Mouse (Mus musculus): ENCODE measurements at regions not wholly inside any gene's neighbourhood (a gene's known extent, or its start where the extent isn't known, plus 50 kb on each side); places are given as distances from the start of the nearest gene placed in this dataset.

DNA sequence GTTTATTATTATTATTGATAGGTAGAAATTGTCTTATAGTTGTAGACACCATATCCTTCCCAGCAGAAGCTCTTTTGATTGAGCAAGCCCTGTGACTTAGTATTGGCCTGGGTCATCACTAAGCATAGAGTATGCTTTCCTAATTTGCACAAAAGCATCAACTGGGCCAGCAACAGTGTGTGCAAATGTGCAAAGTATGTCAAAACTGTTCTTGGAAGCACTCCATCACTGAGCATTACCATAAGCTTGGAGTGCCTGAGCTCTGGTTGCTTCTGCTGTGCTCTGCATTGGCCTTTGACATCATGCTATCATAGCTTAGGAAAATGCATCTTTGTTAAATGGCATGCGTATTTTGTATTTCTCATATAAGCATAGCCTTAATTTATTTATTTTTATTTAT is 220.7 kb upstream of the Pou3f3 start:
- DNase-seq, result no peak

DNA sequence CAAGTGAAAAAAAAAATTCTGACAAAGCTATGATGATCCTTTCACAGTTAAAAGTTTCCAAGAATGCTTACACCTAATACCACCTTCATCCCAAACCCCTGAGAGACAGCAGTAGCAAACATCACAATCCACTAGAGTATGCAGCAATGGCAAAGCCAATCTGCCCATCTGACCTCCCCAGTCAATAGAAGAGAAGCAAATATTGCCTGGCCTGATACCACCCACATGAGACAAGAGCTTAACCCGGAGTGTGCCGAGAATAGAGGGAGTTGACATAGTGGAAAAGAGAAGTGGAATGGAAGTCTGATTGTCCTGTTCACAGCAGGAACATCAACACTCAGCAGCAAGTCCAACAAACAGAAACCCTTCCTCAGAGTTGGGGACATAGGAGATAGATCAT is 219.9 kb upstream of the Pou3f3 start:
- DNase-seq, result no peak

GRCm38 (mm10) chr1:42480348-42480920 is 215.1 kb upstream of the Pou3f3 start:
- DNase-seq, result no peak

DNA sequence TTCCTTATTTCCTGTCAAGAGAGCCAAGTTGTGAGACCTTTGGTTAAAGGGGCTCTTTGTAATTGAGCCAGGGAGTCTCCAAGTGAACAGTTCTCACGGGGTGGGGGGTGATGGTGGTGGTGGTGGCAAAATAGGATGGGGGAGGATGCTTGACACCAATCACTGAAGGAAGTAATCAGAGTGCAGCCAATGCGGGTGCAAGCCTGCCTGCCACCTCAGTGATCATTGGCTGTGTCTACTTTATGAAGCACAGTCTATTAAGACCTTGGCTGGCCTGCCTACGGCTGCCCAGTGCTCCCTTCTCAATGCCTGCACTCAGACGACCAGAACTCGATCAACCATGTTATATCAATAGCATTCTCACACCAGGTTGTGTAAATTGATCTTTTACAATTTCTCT is 206.0 kb upstream of the Pou3f3 start:
- DNase-seq, result no peak

GRCm38 (mm10) chr1:42490856-42491643 is 204.5 kb upstream of the Pou3f3 start:
- no peak for DNase-seq

- DNase-seq, result no peak
Observed at GRCm38 (mm10) chr1:42491644-42492277, 203.8 kb upstream of the Pou3f3 start.

DNA sequence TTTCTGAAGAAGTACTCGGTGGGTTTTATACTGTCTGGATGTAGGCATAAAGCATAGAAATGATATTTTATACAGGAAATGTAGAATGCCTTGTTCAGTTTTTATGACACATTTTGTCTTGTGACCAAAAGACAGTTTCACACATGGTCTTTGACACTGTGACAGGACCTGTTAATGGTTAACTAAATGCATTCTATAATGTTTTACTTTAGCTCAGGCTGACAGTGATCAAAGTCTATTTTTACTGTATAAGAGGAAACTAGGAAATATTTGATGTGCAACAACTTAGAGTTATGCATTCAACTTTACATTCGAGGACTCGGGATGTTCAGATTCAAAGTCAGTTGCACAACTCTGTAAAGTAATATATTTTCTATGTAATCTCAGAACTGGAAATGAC is 199.5 kb upstream of the Pou3f3 start:
- DNase-seq, result no peak

DNA sequence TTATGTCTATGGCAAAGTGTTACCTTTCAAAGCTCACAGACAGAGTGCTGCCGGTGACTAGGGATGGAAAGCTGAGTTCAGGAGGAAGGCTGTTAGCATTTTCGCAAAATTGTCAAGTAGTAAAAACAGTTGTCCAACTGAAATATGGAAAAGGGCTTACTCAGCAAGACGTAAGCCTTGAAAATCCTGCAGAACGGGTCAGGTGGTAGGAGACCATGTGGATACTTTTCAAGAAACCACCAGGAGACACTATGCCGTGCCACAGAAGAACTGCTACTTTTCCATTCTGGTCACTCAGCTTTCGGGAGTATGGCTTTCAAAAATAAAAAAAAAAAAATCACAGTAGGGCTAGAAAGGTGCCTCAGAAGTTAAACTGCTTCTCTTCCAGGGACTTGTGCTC is 199.1 kb upstream of the Pou3f3 start:
- DNase-seq, result no peak

DNA sequence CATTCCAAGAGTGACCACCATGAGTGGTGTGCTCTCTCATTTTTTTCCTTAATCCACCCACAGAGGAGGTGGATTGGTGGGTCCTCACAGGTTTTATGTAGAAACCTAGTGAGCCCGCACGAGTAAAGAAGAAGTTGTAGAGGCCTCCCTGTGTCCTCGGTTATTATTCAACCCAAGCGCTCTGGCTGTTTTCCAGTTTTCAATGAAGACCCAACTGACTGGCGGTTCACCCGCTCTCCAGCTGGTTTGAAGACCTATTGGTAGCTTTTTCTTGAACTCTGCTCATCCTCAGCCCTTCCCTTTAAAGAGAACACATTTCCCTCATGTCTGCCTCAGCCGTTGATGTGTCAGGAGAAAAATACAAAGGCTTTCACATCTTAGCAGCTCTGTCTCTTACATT is 196.7 kb upstream of the Pou3f3 start:
- no peak for DNase-seq

GRCm38 (mm10) chr1:42504491-42504890 is 191.1 kb upstream of the Pou3f3 start:
- no peak for DNase-seq

DNA sequence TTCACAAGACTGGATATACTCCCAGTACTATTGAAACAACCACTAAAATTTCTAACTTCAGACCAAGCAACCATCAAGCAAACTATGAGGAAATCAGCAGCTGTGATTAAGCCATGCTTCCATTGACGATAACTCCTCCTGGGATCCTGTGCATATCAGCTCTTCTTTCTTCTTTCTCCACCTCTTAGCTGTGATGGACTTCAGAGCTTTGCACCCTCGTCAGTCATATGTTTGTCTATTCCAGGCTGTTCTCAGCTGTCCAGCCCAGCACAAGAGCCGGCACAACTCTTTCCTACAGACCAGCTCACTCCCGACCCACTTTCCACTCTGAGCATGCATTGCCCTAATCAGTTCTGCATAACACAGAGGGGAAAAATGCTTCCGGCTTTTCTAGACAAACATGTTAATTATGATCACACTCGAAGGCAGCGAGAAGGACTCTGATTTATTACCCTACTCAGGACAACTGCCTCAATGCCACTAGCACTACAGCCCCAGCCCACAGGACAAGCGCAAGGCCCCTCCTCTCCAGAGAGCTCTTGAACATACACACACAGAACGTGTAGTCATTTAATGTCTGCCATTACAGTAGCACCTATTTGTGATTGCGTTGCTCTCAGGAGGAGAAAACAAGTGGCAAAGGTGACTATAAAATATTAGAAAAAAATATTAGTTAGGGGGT is 190.4 kb upstream of the Pou3f3 start:
- DNase-seq, result no peak

DNA sequence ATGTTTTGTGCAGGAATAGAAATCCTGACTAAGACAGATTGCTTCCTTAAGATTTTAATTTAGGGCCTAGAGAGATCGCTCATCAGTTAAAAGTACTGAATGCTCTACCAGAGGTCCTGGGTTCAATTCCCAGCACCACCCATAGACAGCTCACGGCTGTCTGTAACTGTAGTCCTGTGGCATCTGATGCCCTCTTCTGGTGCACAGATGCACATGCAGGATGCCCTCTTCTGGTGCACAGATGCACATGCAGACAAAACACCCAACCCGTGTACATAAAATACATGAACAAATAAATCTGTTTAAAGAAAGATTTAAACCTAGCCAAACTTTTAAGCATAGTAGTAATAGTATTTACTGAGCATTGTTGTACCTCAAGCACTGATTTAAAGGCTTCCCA is 181.2 kb upstream of the Pou3f3 start:
- DNase-seq, result no peak

- no peak for DNase-seq
Observed at GRCm38 (mm10) chr1:42524401-42524800, 171.2 kb upstream of the Pou3f3 start.

DNA sequence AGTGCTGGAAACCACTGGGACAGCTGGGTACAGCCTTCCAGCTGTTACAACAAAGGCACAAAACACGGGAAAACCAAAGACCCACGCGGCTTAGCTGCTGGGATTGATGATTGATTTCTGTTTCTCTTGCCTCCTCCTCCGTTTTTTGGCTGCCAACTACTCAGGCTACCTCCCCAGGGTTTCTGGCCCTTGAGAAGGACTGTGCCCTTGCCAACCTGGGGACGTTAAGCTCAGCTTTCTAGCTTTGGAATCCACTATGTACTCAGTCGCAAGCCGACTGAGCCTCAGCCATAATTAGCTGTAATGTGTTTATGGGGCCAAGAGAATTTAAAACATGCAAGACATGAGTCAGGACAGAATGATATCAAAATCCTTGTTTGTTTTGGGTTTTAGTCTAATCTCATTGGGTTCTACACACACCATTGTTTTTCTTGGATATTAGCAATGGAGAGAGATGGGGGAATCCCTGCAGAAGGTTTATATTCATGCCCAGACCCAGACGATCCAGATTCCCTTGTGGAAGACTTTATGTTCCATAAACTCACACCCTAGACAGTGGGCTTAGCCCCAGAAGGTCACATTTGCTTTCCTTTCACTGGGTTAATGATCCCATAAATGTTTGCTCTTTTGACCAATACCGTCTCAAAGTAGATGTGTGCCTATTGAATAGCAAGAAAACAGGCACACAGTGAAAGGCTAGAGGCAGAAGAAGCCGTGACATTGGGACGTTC is 167.7 kb upstream of the Pou3f3 start:
- no peak for DNase-seq

DNA sequence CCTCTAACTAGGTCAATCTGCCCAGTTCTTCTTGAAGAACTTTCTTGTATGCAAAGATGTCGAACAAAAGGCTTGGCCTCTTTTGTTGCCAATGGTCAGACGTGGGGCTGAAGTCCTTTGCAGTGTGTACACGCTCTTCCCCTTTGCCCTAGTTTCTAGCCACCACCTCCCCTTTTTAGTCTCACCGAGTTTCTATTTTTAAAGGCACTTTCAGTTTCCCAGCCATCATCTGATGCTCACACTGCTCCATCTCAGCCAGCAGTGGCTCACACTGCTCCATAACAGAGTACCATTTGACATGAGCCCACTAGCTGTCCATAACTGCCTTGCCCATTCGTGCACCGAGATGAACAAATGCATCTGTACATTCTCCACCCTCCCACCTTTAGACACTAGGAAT is 162.7 kb upstream of the Pou3f3 start:
- DNase-seq, result no peak

DNA sequence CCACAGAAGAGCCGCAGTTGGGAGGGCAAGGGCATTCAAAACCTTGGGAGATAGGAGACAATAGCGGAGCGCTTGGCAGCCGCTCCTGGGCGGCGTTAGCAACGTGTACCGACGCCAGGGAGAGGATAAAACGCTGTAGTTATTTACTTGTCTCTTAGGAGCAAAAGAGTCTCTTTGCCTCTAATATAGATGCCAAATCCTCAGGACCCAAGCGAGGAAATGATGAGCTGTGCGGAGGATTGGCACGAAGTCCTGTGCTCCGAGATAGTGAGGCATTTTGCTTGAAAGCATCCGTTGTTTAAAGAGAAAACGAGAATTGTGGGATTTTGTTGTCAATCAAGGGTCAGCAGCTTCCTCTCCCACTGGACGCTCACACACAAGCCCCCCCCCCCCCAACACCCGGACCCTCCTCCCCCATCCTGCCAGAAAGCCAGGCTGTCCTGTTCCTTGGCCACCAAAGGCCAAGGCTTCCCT is 156.5 kb upstream of the Pou3f3 start:
- DNase-seq, result no peak

GRCm38 (mm10) chr1:42539541-42540520 is 155.7 kb upstream of the Pou3f3 start:
- no peak for DNase-seq

DNA sequence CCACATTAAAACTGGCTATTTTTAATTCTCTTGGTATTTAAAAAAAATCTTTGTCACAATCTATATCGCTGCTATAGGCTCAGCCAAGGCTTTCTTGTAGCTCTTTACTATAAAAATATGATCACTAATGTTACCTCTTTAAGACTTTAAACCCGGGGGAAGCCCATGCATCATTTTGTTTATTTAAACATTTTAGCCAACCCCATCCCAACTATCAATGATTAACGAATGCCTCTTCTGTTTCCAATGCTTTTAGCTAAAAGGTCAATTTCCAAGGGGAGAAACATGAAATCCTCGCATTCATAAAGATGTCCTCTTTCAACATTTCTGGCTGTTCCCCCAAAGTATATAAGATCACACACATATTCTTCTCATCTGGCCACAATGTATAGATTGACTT is 153.6 kb upstream of the Pou3f3 start:
- no peak for DNase-seq

GRCm38 (mm10) chr1:42542846-42543549 is 152.6 kb upstream of the Pou3f3 start:
- DNase-seq, result no peak

GRCm38 (mm10) chr1:42546879-42547278 is 148.7 kb upstream of the Pou3f3 start:
- no peak for DNase-seq

- no peak for DNase-seq
Observed at GRCm38 (mm10) chr1:42557301-42557700, 138.3 kb upstream of the Pou3f3 start.

Data from cerebellum, adult 11 months (tissue).